ENCODE assay signal across 11 mouse cellular contexts in genomic region chr10:81179451-81180342, GRCm38 (mm10). TPM values are rescaled to one million over a fixed set of nuclear protein-coding genes. Genes with fewer than 3 reads are reported as not detected.
DNase-seq lines count a peak whose midpoint lies in the region; ATAC-seq and TF ChIP-seq lines count a peak whose summit lies in the region.
"Had no signal": no experiment of that assay in that cellular context is flagged by ENCODE, and none has a peak within 500 bp of the region (broad histone marks: within the 10 kb centered on the region; RNA-seq: fewer than 3 reads in every experiment).

No protein-coding gene starts in this region.

- no peaks in the 10 kb centered on the region for H3K9me3 ChIP-seq in hindbrain, embryonic 10.5 days
- H3K9me3 ChIP-seq in hindbrain, embryonic 12.5 days (replicated peaks): no peaks in the 10 kb centered on the region
- no peaks in the 10 kb centered on the region for H3K9me3 ChIP-seq in ES-E14 (ENCODE audit: control insufficient read depth, insufficient read depth, low read depth, low read length)
- H3K9me3 ChIP-seq in limb, embryonic 12.5 days: no peaks in the 10 kb centered on the region
- H3K9me3 ChIP-seq: neural tube, embryonic 15.5 days had no signal

- no peak overlapping the region for H3K27ac ChIP-seq in hindbrain, embryonic 10.5 days
- H3K27ac ChIP-seq in hindbrain, embryonic 12.5 days: no peak overlapping the region
- no peak overlapping the region; the same call in 1 of the 2 replicates for H3K27ac ChIP-seq in ES-E14 (ENCODE audit: insufficient read depth, low read depth, low read length, poor library complexity, severe bottlenecking)
- H3K27ac ChIP-seq in limb, embryonic 12.5 days: no peak overlapping the region

- in situ Hi-C loops in ES-E14 (cut with MboI; ENCODE audit: low sequenced_read_pairs in 2 of 2, unreplicated experiment in 2 of 2): no loop called here

- H3K9ac ChIP-seq in hindbrain, embryonic 12.5 days: no peak overlapping the region
- peak overlapping the region; percentile 26; the same call in 1 of the 2 replicates for H3K9ac ChIP-seq in ES-E14 (ENCODE audit: insufficient read depth, low read depth, low read length, poor library complexity, severe bottlenecking)
- 0 out of 2 replicates have a peak overlapping the region, but pooled peaks have one; percentile 27 for H3K9ac ChIP-seq in limb, embryonic 12.5 days (replicated peaks)
- H3K9ac ChIP-seq: neural tube, embryonic 15.5 days had no signal

- no peaks in the 10 kb centered on the region for H3K27me3 ChIP-seq in hindbrain, embryonic 10.5 days (ENCODE audit: insufficient read depth, poor library complexity, severe bottlenecking)
- no peaks in the 10 kb centered on the region for H3K27me3 ChIP-seq in hindbrain, embryonic 12.5 days
- no peaks in the 10 kb centered on the region for H3K27me3 ChIP-seq in limb, embryonic 12.5 days
- H3K27me3 ChIP-seq: neural tube, embryonic 15.5 days had no signal

- peak overlapping the region; percentile 12; the same call in 1 of the 2 replicates for H3K4me3 ChIP-seq in hindbrain, embryonic 10.5 days
- no peak overlapping the region for H3K4me3 ChIP-seq in hindbrain, embryonic 12.5 days
- H3K4me3 ChIP-seq in ES-E14 (ENCODE audit: insufficient read depth in 1 of 2, low read depth in 1 of 2, low read length in 2 of 2, poor library complexity in 1 of 2, severe bottlenecking in 1 of 2): peak overlapping the region; percentile 0 to 3; a peak in 1 of 4 replicates
- 0 out of 2 replicates have a peak overlapping the region, but pooled peaks have one; percentile 8 for H3K4me3 ChIP-seq in limb, embryonic 12.5 days (replicated peaks)
- H3K4me3 ChIP-seq: neural tube, embryonic 15.5 days had no signal

- no peak for DNase-seq in hindbrain, embryonic 10.5 days (ENCODE audit: low spot score)
- DNase-seq in CD4-positive helper T cell, adult 2 months (ENCODE audit: low read depth, low spot score): peak; percentile 43
- no peak for DNase-seq in ES-E14 (ENCODE audit: low read depth, low spot score)
- no peak for DNase-seq in natural killer cell, adult 2 months (ENCODE audit: low spot score in 2 of 2)
- DNase-seq in right cerebral cortex, adult 2 months (ENCODE audit: low spot score in 2 of 2): no peak

- no peak for ATAC-seq in hindbrain, embryonic 12.5 days (ENCODE audit: low FRiP score)
- ATAC-seq in limb, embryonic 12.5 days (ENCODE audit: insufficient number of reproducible peaks, insufficient read depth, low FRiP score, low TSS enrichment, low read depth): no peak
- ATAC-seq in cerebellum, adult (ENCODE audit: insufficient number of reproducible peaks, low FRiP score, low TSS enrichment): no peak

- H3K4me2 ChIP-seq in hindbrain, embryonic 12.5 days (replicated peaks): no peak overlapping the region
- H3K4me2 ChIP-seq in limb, embryonic 12.5 days: no peak overlapping the region
- H3K4me2 ChIP-seq: neural tube, embryonic 15.5 days had no signal

- 93% methylated on average over 32 of the region's 32 CpGs for WGBS in hindbrain, embryonic 10.5 days
- 92% methylated on average over 32 of the region's 32 CpGs for WGBS in hindbrain, embryonic 12.5 days
- 90% methylated on average over 32 of the region's 32 CpGs for WGBS in limb, embryonic 12.5 days

- H3K36me3 ChIP-seq in hindbrain, embryonic 10.5 days: peaks cover 65% of the 10 kb centered on the region
- H3K36me3 ChIP-seq in hindbrain, embryonic 12.5 days: peaks cover 52% of the 10 kb centered on the region
- H3K36me3 ChIP-seq in ES-E14 (ENCODE audit: control insufficient read depth, insufficient read depth, low read length, poor library complexity, severe bottlenecking): peaks cover 56% of the 10 kb centered on the region
- peaks cover 62% of the 10 kb centered on the region for H3K36me3 ChIP-seq in limb, embryonic 12.5 days

- peaks cover 65% of the 10 kb centered on the region for H3K4me1 ChIP-seq in hindbrain, embryonic 10.5 days (replicated peaks)
- H3K4me1 ChIP-seq in hindbrain, embryonic 12.5 days: peaks cover 49% of the 10 kb centered on the region
- peaks cover 0 to 13% of the 10 kb centered on the region in 2 experiments; a peak in 3 of 4 replicates for H3K4me1 ChIP-seq in ES-E14 (ENCODE audit: control insufficient read depth in 2 of 2, insufficient read depth in 2 of 2, low read length in 2 of 2, poor library complexity in 1 of 2)
- peaks cover 52% of the 10 kb centered on the region for H3K4me1 ChIP-seq in limb, embryonic 12.5 days (replicated peaks)

TF ChIP-seq in ES-E14, 5 proteins besides CTCF, POLR2A, EP300 and RAD21:
- TF ChIP-seq CHD2 (IDR thresholded peaks at IDR 0.05; ENCODE audit: low read depth, low read length) (no peak), HCFC1 (IDR thresholded peaks at IDR 0.05; ENCODE audit: borderline replicate concordance, insufficient read depth, low read length) (no peak), ZNF384 (IDR thresholded peaks at IDR 0.05; ENCODE audit: low read depth, low read length) (no peak), ZC3H11A (IDR thresholded peaks at IDR 0.05; ENCODE audit: borderline replicate concordance, low read depth, low read length) (no peak), MAFK (IDR thresholded peaks at IDR 0.05; ENCODE audit: insufficient read depth, low read depth, low read length) (no peak)

RNA-seq across cellular contexts. Expression of gene Dapk3, which starts 3.1 kb away (rescaled TPM):
- 58.3 and 75.6 TPM in 2 replicates for polyA plus RNA-seq in hindbrain, embryonic 10.5 days (2016; fragmentation: Nextera tagmentation; extraction: Ambion mirVana)
- 86.4 and 94.5 TPM in 2 replicates for polyA plus RNA-seq in hindbrain, embryonic 12.5 days (2016; fragmentation: Nextera tagmentation; extraction: Ambion mirVana)
- 65.1 and 66.4 TPM in 2 replicates for total RNA-seq in ES-E14 (2012; rRNA removed)
- polyA plus RNA-seq in limb, embryonic 12.5 days (2016; fragmentation: Nextera tagmentation; extraction: Ambion mirVana): 64.2 and 65.7 TPM in 2 replicates

RNA-seq across cellular contexts. Expression of gene Eef2, which starts 3.3 kb away (rescaled TPM):
- 495 and 570 TPM in 2 replicates for polyA plus RNA-seq in hindbrain, embryonic 10.5 days (2016; fragmentation: Nextera tagmentation; extraction: Ambion mirVana)
- polyA plus RNA-seq in hindbrain, embryonic 12.5 days (2016; fragmentation: Nextera tagmentation; extraction: Ambion mirVana): 539 TPM in 2 replicates
- total RNA-seq in ES-E14 (2012; rRNA removed): 2,093 and 2,486 TPM in 2 replicates
- polyA plus RNA-seq in limb, embryonic 12.5 days (2016; fragmentation: Nextera tagmentation; extraction: Ambion mirVana): 524 and 544 TPM in 2 replicates

RNA-seq across cellular contexts. Expression of gene 4930442H23Rik, which starts 4.0 kb away (rescaled TPM):
- polyA plus RNA-seq in hindbrain, embryonic 10.5 days (2016; fragmentation: Nextera tagmentation; extraction: Ambion mirVana): not detected in 2 replicates
- polyA plus RNA-seq in hindbrain, embryonic 12.5 days (2016; fragmentation: Nextera tagmentation; extraction: Ambion mirVana): not detected in 2 replicates
- total RNA-seq in ES-E14 (2012; rRNA removed): 0.54 and 0.79 TPM in 2 replicates
- not detected in 2 replicates for polyA plus RNA-seq in limb, embryonic 12.5 days (2016; fragmentation: Nextera tagmentation; extraction: Ambion mirVana)
- total RNA-seq: heart, postnatal 14 days; layer of hippocampus, postnatal 10 days had no signal
- polyA plus RNA-seq: neural tube, embryonic 15.5 days had no signal

RNA-seq across cellular contexts. Expression of gene Pias4, which starts 12.0 kb away (rescaled TPM):
- polyA plus RNA-seq in hindbrain, embryonic 10.5 days (2016; fragmentation: Nextera tagmentation; extraction: Ambion mirVana): 64.1 and 72.2 TPM in 2 replicates
- polyA plus RNA-seq in hindbrain, embryonic 12.5 days (2016; fragmentation: Nextera tagmentation; extraction: Ambion mirVana): 56.7 and 59.2 TPM in 2 replicates
- 37.8 and 50.7 TPM in 2 replicates for total RNA-seq in ES-E14 (2012; rRNA removed)
- 57.7 and 62.1 TPM in 2 replicates for polyA plus RNA-seq in limb, embryonic 12.5 days (2016; fragmentation: Nextera tagmentation; extraction: Ambion mirVana)

RNA-seq across cellular contexts. Expression of gene Nmrk2, which starts 22.2 kb away (rescaled TPM):
- polyA plus RNA-seq in hindbrain, embryonic 10.5 days (2016; fragmentation: Nextera tagmentation; extraction: Ambion mirVana): not detected in 2 replicates
- not detected in 2 replicates for polyA plus RNA-seq in hindbrain, embryonic 12.5 days (2016; fragmentation: Nextera tagmentation; extraction: Ambion mirVana)
- not detected in 2 replicates for total RNA-seq in ES-E14 (2012; rRNA removed)
- polyA plus RNA-seq in limb, embryonic 12.5 days (2016; fragmentation: Nextera tagmentation; extraction: Ambion mirVana): not detected in 2 replicates
